10 mouse cellular contexts compared by ENCODE assay signal in the genomic region with DNA sequence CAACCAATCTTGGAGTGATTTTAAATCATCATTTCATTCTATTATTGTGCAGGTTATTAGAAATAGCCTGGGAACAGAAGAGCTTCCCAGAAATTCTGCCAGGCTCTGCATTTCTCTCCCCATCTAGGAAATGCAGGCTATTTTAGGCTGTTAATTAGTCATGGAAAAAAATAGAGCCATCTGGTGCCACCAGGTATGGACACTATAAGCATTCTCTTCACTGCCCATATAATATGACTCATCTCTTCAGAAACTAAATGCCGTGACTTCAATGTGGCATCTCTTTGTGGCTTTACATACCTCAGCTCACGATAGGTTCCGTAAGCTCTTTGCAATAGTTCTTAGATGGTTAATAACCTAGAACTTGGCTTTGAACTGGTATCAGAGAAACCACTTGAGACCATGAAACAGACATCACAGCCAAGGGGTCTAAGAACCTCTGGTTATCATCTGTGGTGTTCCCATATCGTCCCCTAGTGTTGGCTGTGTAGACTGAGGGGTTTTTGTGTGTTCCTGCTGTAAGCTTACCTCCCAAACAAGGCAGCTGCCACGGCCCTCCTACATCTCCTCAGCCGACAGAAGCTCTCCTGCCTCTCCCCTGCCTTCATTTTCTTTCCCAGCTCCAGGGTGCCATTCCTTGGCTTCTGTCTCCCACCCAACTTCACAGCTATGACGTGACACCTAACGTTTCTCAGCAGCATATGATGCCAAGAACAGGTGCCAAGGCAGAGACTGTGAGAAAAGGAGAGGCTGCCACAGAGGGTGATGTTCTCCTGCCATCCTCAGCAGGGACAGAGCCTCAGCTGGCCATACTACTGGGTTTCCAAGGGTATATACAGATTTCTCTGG. TPM values are rescaled to one million over a fixed set of nuclear protein-coding genes. Genes with fewer than 3 reads are reported as not detected.
A peak's percentile ranks its signal among the peaks of the same experiment; 100 is the strongest.
DNase-seq lines count a peak whose midpoint lies in the region; ATAC-seq and TF ChIP-seq lines count a peak whose summit lies in the region.
"Had no signal": no experiment of that assay in that cellular context is flagged by ENCODE, and none has a peak within 500 bp of the region (broad histone marks: within the 10 kb centered on the region; RNA-seq: fewer than 3 reads in every experiment).

No protein-coding gene starts in this region.

- no peaks in the 10 kb centered on the region for H3K9me3 ChIP-seq in hindbrain, postnatal 0 days (ENCODE audit: low read length)
- no peaks in the 10 kb centered on the region for H3K9me3 ChIP-seq in hindbrain, embryonic 14.5 days (ENCODE audit: control insufficient read depth, low read length)
- H3K9me3 ChIP-seq in midbrain, embryonic 15.5 days: no peaks in the 10 kb centered on the region
- H3K9me3 ChIP-seq: hindbrain, embryonic 15.5 days; limb, embryonic 13.5 days had no signal

- H3K4me1 ChIP-seq in hindbrain, postnatal 0 days (ENCODE audit: insufficient read depth, low read length): no peaks in the 10 kb centered on the region
- H3K4me1 ChIP-seq in hindbrain, embryonic 14.5 days (replicated peaks; ENCODE audit: control insufficient read depth, insufficient read depth, low read length): no peaks in the 10 kb centered on the region; the same call in 1 of the 2 replicates
- no peaks in the 10 kb centered on the region for H3K4me1 ChIP-seq in midbrain, embryonic 15.5 days
- H3K4me1 ChIP-seq: hindbrain, embryonic 15.5 days; limb, embryonic 13.5 days had no signal

- H3K9ac ChIP-seq in hindbrain, postnatal 0 days (replicated peaks; ENCODE audit: low read length): no peak overlapping the region
- no peak overlapping the region for H3K9ac ChIP-seq in hindbrain, embryonic 14.5 days
- H3K9ac ChIP-seq in midbrain, embryonic 15.5 days: no peak overlapping the region
- H3K9ac ChIP-seq: hindbrain, embryonic 15.5 days; limb, embryonic 13.5 days had no signal

- DNase-seq in hindbrain, postnatal 0 days (ENCODE audit: low spot score): no peak
- DNase-seq in hindbrain, embryonic 14.5 days (ENCODE audit: low spot score): no peak
- DNase-seq in cerebellum, adult 18-20 months: peak; percentile 57 to 61
- DNase-seq in frontal cortex, postnatal 10 days (ENCODE audit: low spot score in 2 of 2): peak; percentile 20 to 41
- DNase-seq in naive thymus-derived CD4-positive, alpha-beta T cell, adult 2 months (ENCODE audit: low read depth): peak; percentile 21
- DNase-seq in adrenal gland, postnatal 4 days (ENCODE audit: low spot score in 2 of 2): no peak
- no peak for DNase-seq in embryo, embryonic 10 days (ENCODE audit: low spot score)

- H3K27me3 ChIP-seq in hindbrain, postnatal 0 days (ENCODE audit: insufficient read depth, low read length): no peaks in the 10 kb centered on the region
- H3K27me3 ChIP-seq in hindbrain, embryonic 14.5 days (ENCODE audit: control insufficient read depth, insufficient read depth, low read length): no peaks in the 10 kb centered on the region
- H3K27me3 ChIP-seq in midbrain, embryonic 15.5 days (replicated peaks): no peaks in the 10 kb centered on the region
- H3K27me3 ChIP-seq: hindbrain, embryonic 15.5 days; limb, embryonic 13.5 days had no signal

- H3K36me3 ChIP-seq in hindbrain, postnatal 0 days (ENCODE audit: insufficient read depth, low read length): no peaks in the 10 kb centered on the region
- no peaks in the 10 kb centered on the region for H3K36me3 ChIP-seq in hindbrain, embryonic 14.5 days (replicated peaks; ENCODE audit: control insufficient read depth, insufficient read depth)
- no peaks in the 10 kb centered on the region for H3K36me3 ChIP-seq in midbrain, embryonic 15.5 days (replicated peaks)
- H3K36me3 ChIP-seq: hindbrain, embryonic 15.5 days; limb, embryonic 13.5 days had no signal

- TF ChIP-seq CTCF in hindbrain, postnatal 0 days (IDR thresholded peaks at IDR 0.05; ENCODE audit: low read depth): peak; percentile 45

- ATAC-seq in hindbrain, postnatal 0 days: peak; percentile 46; the same call in 1 of the 2 replicates
- no peak for ATAC-seq in hindbrain, embryonic 14.5 days (ENCODE audit: low FRiP score)
- ATAC-seq in midbrain, embryonic 15.5 days (replicated peaks): no peak

- H3K4me3 ChIP-seq in hindbrain, postnatal 0 days (ENCODE audit: low read length): no peak overlapping the region
- no peak overlapping the region for H3K4me3 ChIP-seq in hindbrain, embryonic 14.5 days (replicated peaks; ENCODE audit: low read length)
- no peak overlapping the region for H3K4me3 ChIP-seq in midbrain, embryonic 15.5 days
- H3K4me3 ChIP-seq: hindbrain, embryonic 15.5 days; limb, embryonic 13.5 days had no signal

- H3K27ac ChIP-seq in hindbrain, postnatal 0 days: no peak overlapping the region
- H3K27ac ChIP-seq in hindbrain, embryonic 14.5 days: no peak overlapping the region
- no peak overlapping the region for H3K27ac ChIP-seq in midbrain, embryonic 15.5 days
- H3K27ac ChIP-seq: hindbrain, embryonic 15.5 days; limb, embryonic 13.5 days had no signal

- 66% methylated on average over 8 of the region's 8 CpGs for WGBS in hindbrain, postnatal 0 days
- 85% methylated on average over 8 of the region's 8 CpGs for WGBS in hindbrain, embryonic 14.5 days
- WGBS in midbrain, embryonic 15.5 days: 75% methylated on average over 8 of the region's 8 CpGs

- H3K4me2 ChIP-seq in hindbrain, postnatal 0 days (ENCODE audit: low read depth, low read length): no peak overlapping the region
- no peak overlapping the region for H3K4me2 ChIP-seq in hindbrain, embryonic 14.5 days (replicated peaks)
- no peak overlapping the region for H3K4me2 ChIP-seq in midbrain, embryonic 15.5 days
- H3K4me2 ChIP-seq: hindbrain, embryonic 15.5 days; limb, embryonic 13.5 days had no signal

RNA-seq across cellular contexts. Expression of a gene that starts 27.9 kb away (rescaled TPM):
- total RNA-seq in hindbrain, postnatal 0 days (2014; rRNA removed): 42.7 and 51.5 TPM in 2 replicates
- 33.5 and 36.4 TPM in 2 replicates for polyA plus RNA-seq in hindbrain, postnatal 0 days (2015; fragmentation: Nextera tagmentation; extraction: Ambion mirVana)
- polyA plus RNA-seq in hindbrain, embryonic 14.5 days (2014; fragmentation: Nextera tagmentation; extraction: Ambion mirVana): 20.9 and 26.9 TPM in 2 replicates
- 1 to 10 TPM; 4.1 to 6.4 TPM for total RNA-seq in adrenal gland, postnatal 4 days (2021)
- polyA plus RNA-seq in midbrain, embryonic 15.5 days (2015; fragmentation: Nextera tagmentation; extraction: Ambion mirVana): 23.6 and 25.5 TPM in 2 replicates

Comparison
In these comparisons a context has a peak if more than half of its experiments do, and no peak if none do; other contexts are left out.
1. DNase-seq: peak in cerebellum, adult 18-20 months (2 of 2), frontal cortex, postnatal 10 days (2 of 2) and naive thymus-derived CD4-positive, alpha-beta T cell, adult 2 months (single experiment); none in hindbrain, postnatal 0 days (single experiment), hindbrain, embryonic 14.5 days (single experiment), adrenal gland, postnatal 4 days (0 of 2) and embryo, embryonic 10 days (single experiment).